Mouse (Mus musculus) erythroblast, embryonic 14.5 days (primary cell): ENCODE data around the gene Rbm7.

ENCODE experiments used
- GATA1 ChIP-seq: IDR thresholded peaks from 2 replicates; pipeline ENCODE4 v1.6.1; 2012; ENCODE audit warnings: low read length, inconsistent platforms, mixed read lengths
- TAL1 ChIP-seq: IDR thresholded peaks from 3 replicates; pipeline ENCODE4 v1.6.1; 2012; ENCODE audit warnings: low read length, inconsistent platforms, mixed read lengths

DNA sequence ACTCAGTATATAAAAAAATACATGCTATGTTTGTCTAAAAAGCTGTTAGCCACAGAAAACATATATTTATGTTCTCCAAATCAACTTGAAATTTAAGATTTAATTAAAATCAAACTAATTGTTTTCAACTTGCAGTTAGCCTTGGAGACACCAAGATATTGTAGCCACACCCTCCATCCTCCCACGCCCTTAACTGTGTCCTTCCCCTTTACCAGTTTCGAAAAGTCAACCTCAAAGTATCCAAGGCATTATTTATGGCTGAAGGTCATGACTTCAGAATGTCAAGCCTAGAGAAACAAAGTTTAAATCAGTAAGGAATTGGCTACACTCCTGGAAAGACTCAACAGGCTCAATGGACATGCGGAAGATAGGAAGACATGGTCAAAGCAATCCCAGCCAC, 33.6 kb downstream of the Rbm7 start:
- TF ChIP-seq GATA1 (no peak), TAL1 (no peak)
